Mouse (Mus musculus): ENCODE data around the gene Pakap. TPM values are rescaled to one million over a fixed set of nuclear protein-coding genes. Genes with fewer than 3 reads are reported as not detected.

The Pakap gene
- total and polyA plus RNA-seq, 3 experiments: not detected

DNA sequence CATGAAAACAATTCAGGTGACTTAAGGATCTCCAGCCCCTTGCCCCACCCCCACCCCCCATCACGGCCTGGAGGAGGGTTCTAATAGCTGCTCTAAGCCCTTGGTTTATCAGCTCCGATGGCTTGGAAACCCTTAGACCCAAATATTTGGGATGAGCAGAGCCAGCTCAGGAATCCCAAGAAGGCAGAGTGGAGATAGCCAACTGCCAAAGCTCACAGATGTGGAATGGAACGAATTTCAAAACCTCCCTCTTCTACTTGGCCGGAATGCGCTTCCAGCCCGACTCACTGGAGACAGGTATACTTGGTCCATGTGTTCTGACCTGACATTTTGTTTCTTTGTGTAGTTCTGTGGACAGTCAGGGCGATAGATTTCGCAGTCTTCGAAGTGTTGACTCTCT, 261.2 kb downstream of the Pakap start:
- Histone ChIP-seq H3K36me3 (replicated peaks) (no peaks in the 10 kb centered on the region), H3K9me3 (replicated peaks) (peaks cover 43% of the 10 kb centered on the region), H3K4me1 (ENCODE audit: insufficient read depth, low read depth, low read length) (no peaks in the 10 kb centered on the region), H3K27me3 (ENCODE audit: insufficient read depth, low read length) (no peaks in the 10 kb centered on the region), H3K4me3 (ENCODE audit: low read depth, low read length) (no peak overlapping the region)
- ATAC-seq (ENCODE audit: extremely low read depth, insufficient number of reproducible peaks, low FRiP score, poor library complexity, severe bottlenecking) (no peak), DNase-seq (ENCODE audit: low spot score) (no peak)
- TF ChIP-seq CTCF (IDR thresholded peaks at IDR 0.05; ENCODE audit: low read depth, low read length) (no peak), POLR2AphosphoS5 (IDR thresholded peaks at IDR 0.05; ENCODE audit: insufficient replicate concordance, low read depth, low read length) (no peak), GATA1 (IDR thresholded peaks at IDR 0.05; ENCODE audit: borderline replicate concordance, low read length) (no peak), TAL1 (conservative IDR thresholded peaks at IDR 0.05; ENCODE audit: low read depth, low read length) (no peak), GATA2 (IDR thresholded peaks at IDR 0.05; ENCODE audit: borderline replicate concordance, low read depth, low read length) (no peak)

DNA sequence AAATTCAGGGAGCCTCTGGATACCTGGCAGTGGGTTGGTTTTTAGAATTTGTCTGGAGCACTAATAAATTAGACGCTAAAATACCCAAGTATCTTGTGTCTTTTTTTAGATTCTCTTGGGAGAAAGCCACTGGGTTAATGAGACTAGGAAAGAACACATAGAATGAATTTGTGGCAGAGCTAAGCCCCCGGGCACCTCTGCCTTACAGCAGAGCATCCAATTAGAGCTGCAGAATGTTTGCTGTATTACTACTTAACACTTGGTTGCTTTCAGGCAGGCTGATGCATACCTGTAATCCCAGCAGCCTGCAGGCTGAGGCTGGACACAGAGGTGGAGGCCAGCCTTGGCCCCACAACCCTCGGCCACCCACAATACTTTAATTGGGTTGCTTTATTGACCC, 261.8 kb downstream of the Pakap start:
- Histone ChIP-seq H3K4me3 (ENCODE audit: low read depth, low read length) (no peak overlapping the region), H3K36me3 (replicated peaks) (no peaks in the 10 kb centered on the region), H3K27me3 (ENCODE audit: insufficient read depth, low read length) (no peaks in the 10 kb centered on the region), H3K9me3 (replicated peaks) (peaks cover 44% of the 10 kb centered on the region), H3K4me1 (ENCODE audit: insufficient read depth, low read depth, low read length) (no peaks in the 10 kb centered on the region)
- ATAC-seq (ENCODE audit: extremely low read depth, insufficient number of reproducible peaks, low FRiP score, poor library complexity, severe bottlenecking) (no peak), DNase-seq (ENCODE audit: low spot score) (no peak)
- TF ChIP-seq GATA2 (IDR thresholded peaks at IDR 0.05; ENCODE audit: borderline replicate concordance, low read depth, low read length) (no peak), GATA1 (IDR thresholded peaks at IDR 0.05; ENCODE audit: borderline replicate concordance, low read length) (no peak), POLR2AphosphoS5 (IDR thresholded peaks at IDR 0.05; ENCODE audit: insufficient replicate concordance, low read depth, low read length) (no peak)

DNA sequence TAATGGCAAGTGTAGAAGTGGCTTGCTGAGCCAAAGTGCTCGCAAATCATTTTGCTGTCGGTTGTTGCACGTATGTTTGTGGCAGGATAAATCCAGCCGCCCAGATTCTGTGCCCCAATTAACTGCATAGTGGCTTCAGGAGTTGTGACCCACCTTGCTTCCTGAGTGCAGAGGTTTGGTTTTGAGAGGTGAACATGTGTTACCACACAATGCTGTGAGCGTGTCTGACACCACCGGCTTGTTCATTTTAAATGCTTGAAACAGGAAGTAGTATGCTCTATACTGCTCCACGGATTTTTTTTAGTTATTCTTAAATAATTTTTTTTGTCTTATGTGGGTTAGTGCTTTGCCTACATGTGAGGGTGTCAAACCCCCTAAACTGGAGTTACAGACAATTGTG, 264.3 kb downstream of the Pakap start:
- Histone ChIP-seq H3K4me3 (ENCODE audit: low read depth, low read length) (no peak overlapping the region), H3K36me3 (replicated peaks) (no peaks in the 10 kb centered on the region), H3K9me3 (replicated peaks) (peaks cover 49% of the 10 kb centered on the region), H3K27me3 (ENCODE audit: insufficient read depth, low read length) (no peaks in the 10 kb centered on the region), H3K4me1 (ENCODE audit: insufficient read depth, low read depth, low read length) (no peaks in the 10 kb centered on the region)
- ATAC-seq (ENCODE audit: extremely low read depth, insufficient number of reproducible peaks, low FRiP score, poor library complexity, severe bottlenecking) (no peak), DNase-seq (ENCODE audit: low spot score) (no peak)
- TF ChIP-seq POLR2AphosphoS5 (IDR thresholded peaks at IDR 0.05; ENCODE audit: insufficient replicate concordance, low read depth, low read length) (no peak), CTCF (IDR thresholded peaks at IDR 0.05; ENCODE audit: low read depth, low read length) (no peak)

DNA sequence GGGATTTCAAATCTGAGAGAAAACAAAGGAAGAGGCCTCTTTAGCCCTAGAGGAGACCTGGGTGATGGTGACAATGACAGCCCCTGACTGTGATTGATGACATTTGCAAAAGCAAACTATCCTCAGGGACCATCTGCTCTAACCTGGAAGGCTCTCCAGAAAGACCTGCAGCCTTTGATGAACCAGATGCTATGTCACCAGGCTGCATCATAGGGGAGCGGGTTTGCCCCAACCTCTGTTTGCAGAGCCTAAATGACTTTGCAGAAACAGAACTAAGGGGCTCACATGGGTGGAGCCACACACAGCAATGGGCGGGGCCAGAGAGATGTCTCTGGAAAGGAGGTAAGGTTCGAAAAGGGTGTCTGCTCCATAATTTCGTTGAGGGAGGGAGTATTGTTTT, 265.1 kb downstream of the Pakap start:
- DNase-seq (ENCODE audit: low spot score) (no peak), ATAC-seq (ENCODE audit: extremely low read depth, insufficient number of reproducible peaks, low FRiP score, poor library complexity, severe bottlenecking) (no peak)
- Histone ChIP-seq H3K4me1 (ENCODE audit: insufficient read depth, low read depth, low read length) (no peaks in the 10 kb centered on the region), H3K9me3 (replicated peaks) (peaks cover 49% of the 10 kb centered on the region), H3K27me3 (ENCODE audit: insufficient read depth, low read length) (no peaks in the 10 kb centered on the region), H3K36me3 (replicated peaks) (no peaks in the 10 kb centered on the region), H3K4me3 (ENCODE audit: low read depth, low read length) (no peak overlapping the region)
- TF ChIP-seq POLR2AphosphoS5 (IDR thresholded peaks at IDR 0.05; ENCODE audit: insufficient replicate concordance, low read depth, low read length) (no peak), TAL1 (conservative IDR thresholded peaks at IDR 0.05; ENCODE audit: low read depth, low read length) (no peak), GATA2 (IDR thresholded peaks at IDR 0.05; ENCODE audit: borderline replicate concordance, low read depth, low read length) (no peak), GATA1 (IDR thresholded peaks at IDR 0.05; ENCODE audit: borderline replicate concordance, low read length) (no peak), CTCF (IDR thresholded peaks at IDR 0.05; ENCODE audit: low read depth, low read length) (no peak)

DNA sequence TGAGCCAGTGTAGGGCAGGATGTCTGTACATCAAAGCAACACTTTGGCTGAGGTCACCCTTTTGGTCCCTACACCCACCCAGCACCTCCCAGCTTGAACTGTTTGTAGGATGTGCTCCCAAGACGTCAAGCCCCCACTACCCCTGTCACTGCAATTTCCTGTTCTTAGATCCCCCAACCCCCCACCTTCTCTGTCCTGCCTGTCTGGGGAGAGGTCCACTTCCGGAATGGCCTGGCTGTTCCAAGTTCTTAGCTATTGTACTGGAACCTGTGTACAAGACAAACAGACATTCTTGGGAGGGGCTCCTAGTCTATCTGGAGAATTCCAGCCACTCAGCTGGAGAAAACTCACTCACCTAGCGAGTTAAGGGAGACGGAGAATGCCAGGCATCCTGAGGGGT, 266.2 kb downstream of the Pakap start:
- DNase-seq (ENCODE audit: low spot score): no peak
- Histone ChIP-seq H3K4me3 (ENCODE audit: low read depth, low read length) (no peak overlapping the region), H3K9me3 (replicated peaks) (peaks cover 52% of the 10 kb centered on the region), H3K4me1 (ENCODE audit: insufficient read depth, low read depth, low read length) (no peaks in the 10 kb centered on the region), H3K36me3 (replicated peaks) (no peaks in the 10 kb centered on the region), H3K27me3 (ENCODE audit: insufficient read depth, low read length) (no peaks in the 10 kb centered on the region)
- no peak for ATAC-seq (ENCODE audit: extremely low read depth, insufficient number of reproducible peaks, low FRiP score, poor library complexity, severe bottlenecking)
- TF ChIP-seq TAL1 (conservative IDR thresholded peaks at IDR 0.05; ENCODE audit: low read depth, low read length) (no peak), GATA2 (IDR thresholded peaks at IDR 0.05; ENCODE audit: borderline replicate concordance, low read depth, low read length) (no peak), CTCF (IDR thresholded peaks at IDR 0.05; ENCODE audit: low read depth, low read length) (no peak), POLR2AphosphoS5 (IDR thresholded peaks at IDR 0.05; ENCODE audit: insufficient replicate concordance, low read depth, low read length) (no peak), GATA1 (IDR thresholded peaks at IDR 0.05; ENCODE audit: borderline replicate concordance, low read length) (no peak)

DNA sequence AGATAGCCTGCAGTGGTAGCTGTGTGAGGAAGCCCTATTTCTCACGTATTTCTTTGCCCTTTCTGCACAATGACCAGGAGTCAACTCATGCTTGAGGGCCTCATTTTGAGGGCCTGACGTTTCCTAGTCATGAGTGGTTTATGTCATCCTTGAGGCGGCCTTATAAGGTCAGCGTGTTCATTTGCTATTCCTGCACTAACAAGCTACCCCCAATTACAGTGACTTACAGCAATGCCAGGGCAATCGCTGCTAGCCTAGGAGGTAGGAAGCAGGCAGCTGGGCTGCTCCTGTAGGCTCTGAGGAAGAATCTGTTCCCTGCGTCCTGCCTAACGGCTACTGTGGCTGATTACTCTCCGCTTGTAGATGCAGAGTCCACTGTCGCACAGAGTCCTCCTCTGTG, 269.1 kb downstream of the Pakap start:
- H3K4me1 ChIP-seq (ENCODE audit: insufficient read depth, low read depth, low read length): no peaks in the 10 kb centered on the region
- TF ChIP-seq GATA2 (IDR thresholded peaks at IDR 0.05; ENCODE audit: borderline replicate concordance, low read depth, low read length): no peak
- TF ChIP-seq POLR2AphosphoS5 (IDR thresholded peaks at IDR 0.05; ENCODE audit: insufficient replicate concordance, low read depth, low read length): no peak
- H3K4me3 ChIP-seq (ENCODE audit: low read depth, low read length): no peak overlapping the region
- H3K36me3 ChIP-seq (replicated peaks): no peaks in the 10 kb centered on the region
- peaks cover 55% of the 10 kb centered on the region for H3K9me3 ChIP-seq (replicated peaks)
- DNase-seq (ENCODE audit: low spot score): no peak
- H3K27me3 ChIP-seq (ENCODE audit: insufficient read depth, low read length): no peaks in the 10 kb centered on the region
- ATAC-seq (ENCODE audit: extremely low read depth, insufficient number of reproducible peaks, low FRiP score, poor library complexity, severe bottlenecking): no peak

DNA sequence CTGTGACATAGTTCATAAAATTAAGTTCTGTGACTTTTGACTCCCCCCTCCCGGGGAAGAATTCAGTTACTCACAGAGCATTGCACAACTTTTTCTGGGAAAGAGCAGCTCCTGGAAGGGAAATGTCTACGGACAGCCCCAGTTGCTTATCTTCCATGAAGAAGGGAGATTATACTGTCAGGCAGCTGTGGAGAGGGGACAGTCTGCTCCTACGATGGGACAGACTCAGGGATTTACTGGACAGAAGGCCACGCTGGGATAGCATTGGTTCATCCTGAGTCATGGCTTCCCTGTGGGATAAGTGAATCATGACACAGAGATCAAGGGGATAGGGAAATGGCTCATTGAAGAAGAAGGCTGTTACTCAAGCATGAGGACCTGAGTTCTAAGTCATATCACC, 271.4 kb downstream of the Pakap start:
- H3K4me3 ChIP-seq (ENCODE audit: low read depth, low read length): no peak overlapping the region
- H3K27me3 ChIP-seq (ENCODE audit: insufficient read depth, low read length): no peaks in the 10 kb centered on the region
- ATAC-seq (ENCODE audit: extremely low read depth, insufficient number of reproducible peaks, low FRiP score, poor library complexity, severe bottlenecking) (no peak), DNase-seq (ENCODE audit: low spot score) (no peak)
- H3K4me1 ChIP-seq (ENCODE audit: insufficient read depth, low read depth, low read length): no peaks in the 10 kb centered on the region
- no peaks in the 10 kb centered on the region for H3K36me3 ChIP-seq (replicated peaks)
- peaks cover 59% of the 10 kb centered on the region for H3K9me3 ChIP-seq (replicated peaks)
- TF ChIP-seq CTCF (IDR thresholded peaks at IDR 0.05; ENCODE audit: low read depth, low read length): no peak

Measured in G1E (cell line).